Mouse (Mus musculus): ENCODE data around the gene Zg16. TPM values are rescaled to one million over a fixed set of nuclear protein-coding genes. Genes with fewer than 3 reads are reported as not detected.

Gene Zg16
- polyA plus RNA-seq, 1 experiment = not detected

DNA sequence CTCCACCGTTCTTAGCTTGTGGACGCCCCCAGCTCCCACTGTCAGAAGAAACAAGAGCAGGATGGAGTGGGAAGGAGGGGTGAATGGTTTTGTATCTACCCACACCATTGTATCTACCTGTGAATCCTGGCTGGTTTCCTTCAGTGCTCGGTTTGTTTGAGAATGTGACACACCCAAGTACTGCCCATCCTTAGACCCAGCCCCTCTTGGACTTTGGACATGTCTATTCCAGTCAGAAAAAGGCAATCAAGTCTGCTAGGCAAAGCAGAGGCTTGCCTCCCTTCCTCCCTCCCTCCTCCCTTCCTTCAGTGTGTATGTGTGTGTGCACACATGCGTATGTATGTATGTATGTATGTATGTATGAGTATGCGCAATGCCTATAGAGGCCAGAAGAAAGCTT is 83.5 kb downstream of the Zg16 start:
- TF ChIP-seq TCF12 (IDR thresholded peaks at IDR 0.05; ENCODE audit: insufficient read depth, poor library complexity, severe bottlenecking) (no peak), SRF (IDR thresholded peaks at IDR 0.05; ENCODE audit: control insufficient read depth, insufficient read length, low read depth) (no peak), MAX (IDR thresholded peaks at IDR 0.05; ENCODE audit: low read depth) (no peak), CEBPB (IDR thresholded peaks at IDR 0.05; ENCODE audit: insufficient read depth, poor library complexity, severe bottlenecking) (no peak), POLR2A (IDR thresholded peaks at IDR 0.05; ENCODE audit: insufficient read length, low read depth) (no peak), MYOD1 (IDR thresholded peaks at IDR 0.05; ENCODE audit: control insufficient read depth in 1 of 3, insufficient read length in 2 of 3, low read depth in 2 of 3) (no peak), USF1 (IDR thresholded peaks at IDR 0.05; ENCODE audit: low read depth) (no peak), TCF3 (IDR thresholded peaks at IDR 0.05; ENCODE audit: insufficient read length, low read depth) (no peak), POLR2AphosphoS2 (IDR thresholded peaks at IDR 0.05; ENCODE audit: insufficient read length, low read depth) (no peak), E2F4 (IDR thresholded peaks at IDR 0.05; ENCODE audit: insufficient read depth) (no peak)
- Histone ChIP-seq H3ac (ENCODE audit: control insufficient read depth, insufficient read length) (no peak overlapping the region), H3K4me2 (ENCODE audit: low read depth) (no peak overlapping the region), H3K4me3 (no peak overlapping the region), H3K36me3 (ENCODE audit: control insufficient read depth, insufficient read depth) (no peaks in the 10 kb centered on the region), H3K27me3 (ENCODE audit: control insufficient read depth, insufficient read depth, insufficient read length) (no peaks in the 10 kb centered on the region), H3K79me2 (ENCODE audit: control insufficient read depth, insufficient read depth) (peaks cover 6% of the 10 kb centered on the region)

Other genes with a start within 250 kb of the Zg16 start
- not detected for gene Doc2a, start 239.9 kb downstream of the Zg16 start, polyA plus RNA-seq (2012; fragmentation: generic; extraction: Trizol)
- gene Hirip3, start 225.4 kb downstream of the Zg16 start, polyA plus RNA-seq (2012; fragmentation: generic; extraction: Trizol) = 16.2 TPM
- gene Ino80e, start 225.0 kb downstream of the Zg16 start, polyA plus RNA-seq (2012; fragmentation: generic; extraction: Trizol) = 62.4 TPM
- gene Taok2, start 202.6 kb downstream of the Zg16 start, polyA plus RNA-seq (2012; fragmentation: generic; extraction: Trizol) = 26.6 TPM
- gene Tmem219, start 164.4 kb downstream of the Zg16 start, polyA plus RNA-seq (2012; fragmentation: generic; extraction: Trizol) = 34.1 TPM
- gene Kctd13, start 158.4 kb downstream of the Zg16 start, polyA plus RNA-seq (2012; fragmentation: generic; extraction: Trizol) = 14.6 TPM
- gene Asphd1, start 137.7 kb downstream of the Zg16 start, polyA plus RNA-seq (2012; fragmentation: generic; extraction: Trizol) = 0.11 TPM
- 0.10 TPM for gene Sez6l2, start 136.8 kb downstream of the Zg16 start, polyA plus RNA-seq (2012; fragmentation: generic; extraction: Trizol)
- gene Cdipt, start 111.4 kb downstream of the Zg16 start, polyA plus RNA-seq (2012; fragmentation: generic; extraction: Trizol) = 173 TPM
- 0.18 TPM for gene Cdiptos, start 111.2 kb downstream of the Zg16 start, polyA plus RNA-seq (2012; fragmentation: generic; extraction: Trizol)
- 111 TPM for gene Mvp, start 72.7 kb downstream of the Zg16 start, polyA plus RNA-seq (2012; fragmentation: generic; extraction: Trizol)
- 0.95 TPM for gene Pagr1b, start 70.8 kb downstream of the Zg16 start, polyA plus RNA-seq (2012; fragmentation: generic; extraction: Trizol)
- gene Pagr1a, start 70.0 kb downstream of the Zg16 start, polyA plus RNA-seq (2012; fragmentation: generic; extraction: Trizol) = 8.1 TPM
- gene Gm42742, start 66.2 kb downstream of the Zg16 start, polyA plus RNA-seq (2012; fragmentation: generic; extraction: Trizol) = 37.7 TPM
- not detected for gene Prrt2, start 66.1 kb downstream of the Zg16 start, polyA plus RNA-seq (2012; fragmentation: generic; extraction: Trizol)
- gene Maz, start 60.3 kb downstream of the Zg16 start, polyA plus RNA-seq (2012; fragmentation: generic; extraction: Trizol) = 115 TPM
- 29.9 TPM for gene Kif22, start 44.9 kb downstream of the Zg16 start, polyA plus RNA-seq (2012; fragmentation: generic; extraction: Trizol)
- gene AI467606, start 4.0 kb upstream of the Zg16 start, polyA plus RNA-seq (2012; fragmentation: generic; extraction: Trizol) = 45.0 TPM
- gene Qprt, start 34.9 kb upstream of the Zg16 start, polyA plus RNA-seq (2012; fragmentation: generic; extraction: Trizol) = 0.04 TPM
- 21.7 TPM for gene Spn, start 50.5 kb upstream of the Zg16 start, polyA plus RNA-seq (2012; fragmentation: generic; extraction: Trizol)
- 58.3 TPM for gene Cd2bp2, start 108.7 kb upstream of the Zg16 start, polyA plus RNA-seq (2012; fragmentation: generic; extraction: Trizol)
- gene Tbc1d10b, start 121.1 kb upstream of the Zg16 start, polyA plus RNA-seq (2012; fragmentation: generic; extraction: Trizol) = 62.8 TPM
- 10,881 TPM for gene Mylpf, start 121.6 kb upstream of the Zg16 start, polyA plus RNA-seq (2012; fragmentation: generic; extraction: Trizol)
- gene Zfp553, start 145.7 kb upstream of the Zg16 start, polyA plus RNA-seq (2012; fragmentation: generic; extraction: Trizol) = 11.4 TPM
- 2.2 TPM for gene Sept1, start 145.8 kb upstream of the Zg16 start, polyA plus RNA-seq (2012; fragmentation: generic; extraction: Trizol)
- 34.9 TPM for gene Zfp771, start 156.9 kb upstream of the Zg16 start, polyA plus RNA-seq (2012; fragmentation: generic; extraction: Trizol)
- gene Dctpp1, start 173.4 kb upstream of the Zg16 start, polyA plus RNA-seq (2012; fragmentation: generic; extraction: Trizol) = 76.9 TPM
- 17.2 TPM for gene Sephs2, start 186.7 kb upstream of the Zg16 start, polyA plus RNA-seq (2012; fragmentation: generic; extraction: Trizol)
- gene Itgal, start 208.9 kb upstream of the Zg16 start, polyA plus RNA-seq (2012; fragmentation: generic; extraction: Trizol) = 0.16 TPM